Mouse (Mus musculus) R1 (cell line): ENCODE measurements around the gene Poldip3.

Source experiments
- DNase-seq: peaks from one replicate; pipeline ENCODE4 v3.0.0-alpha.2; 2018; ENCODE audit warnings: low read depth, low spot score

The Poldip3 gene

DNA sequence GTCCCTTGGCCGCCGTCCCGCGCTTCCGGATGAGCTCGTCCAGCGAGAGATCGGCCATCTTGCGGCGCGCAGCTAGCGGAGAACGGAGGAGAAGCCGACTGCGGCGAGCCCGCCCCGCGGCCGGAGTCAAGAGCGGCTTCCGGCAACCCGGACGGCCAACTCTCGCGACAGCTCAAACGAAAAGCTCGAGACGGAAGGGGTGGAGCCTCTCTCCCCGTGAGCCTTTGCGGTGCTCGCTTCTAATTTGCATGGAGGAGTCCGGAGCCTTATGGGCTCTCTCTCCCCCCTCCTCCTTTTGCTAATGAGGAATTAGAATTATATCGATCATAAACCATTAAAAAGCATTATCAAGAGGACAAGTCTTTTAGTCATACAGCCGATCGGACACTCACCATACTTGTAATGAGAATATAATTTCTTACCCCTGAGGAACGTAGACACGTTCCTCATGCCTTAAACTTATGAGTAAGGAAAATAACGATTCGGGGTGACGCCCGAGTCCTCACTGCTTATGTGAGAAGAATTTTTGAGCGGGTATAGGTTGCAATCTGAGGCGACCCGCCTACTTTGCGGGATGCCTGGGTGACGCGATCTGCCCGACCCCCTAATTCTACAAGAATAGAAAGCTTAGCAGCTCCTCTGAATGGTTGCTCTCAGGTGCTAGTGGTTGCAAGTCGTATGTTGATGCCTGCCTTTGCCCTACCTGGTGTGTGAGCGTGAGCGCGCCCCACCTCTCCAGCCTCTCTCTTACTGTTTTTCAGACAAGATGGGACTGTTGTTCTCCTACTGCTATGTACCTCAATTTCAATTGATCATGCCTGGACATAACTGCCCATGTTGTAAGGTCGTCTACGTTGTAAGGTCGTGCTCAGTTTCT is at the start of gene Poldip3:
Gene Poldip3, minus strand, starts transcription at position 189 of the 877 bp plus-strand sequence.
- peak; percentile 98 for DNase-seq

DNA sequence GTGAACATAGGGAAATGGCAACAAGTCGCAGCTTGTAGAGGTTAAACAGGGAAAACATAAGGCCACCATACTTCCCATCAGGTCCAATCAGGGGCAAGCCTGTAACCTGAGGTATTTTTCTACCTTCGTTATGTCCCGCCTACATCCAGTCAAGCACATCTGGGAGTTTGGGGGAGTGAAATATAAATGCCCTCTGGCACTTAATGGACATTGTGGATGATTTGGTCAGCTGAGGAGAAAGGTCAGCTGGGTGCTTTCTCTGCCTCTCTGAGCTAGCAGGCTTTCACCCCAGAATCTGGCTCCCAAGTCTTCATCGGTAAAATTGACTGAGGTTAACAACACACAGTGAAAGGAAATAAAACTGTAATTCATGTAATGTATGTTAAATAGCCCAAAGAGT is 44.2 kb upstream of the Poldip3 start:
- no peak for DNase-seq

DNA sequence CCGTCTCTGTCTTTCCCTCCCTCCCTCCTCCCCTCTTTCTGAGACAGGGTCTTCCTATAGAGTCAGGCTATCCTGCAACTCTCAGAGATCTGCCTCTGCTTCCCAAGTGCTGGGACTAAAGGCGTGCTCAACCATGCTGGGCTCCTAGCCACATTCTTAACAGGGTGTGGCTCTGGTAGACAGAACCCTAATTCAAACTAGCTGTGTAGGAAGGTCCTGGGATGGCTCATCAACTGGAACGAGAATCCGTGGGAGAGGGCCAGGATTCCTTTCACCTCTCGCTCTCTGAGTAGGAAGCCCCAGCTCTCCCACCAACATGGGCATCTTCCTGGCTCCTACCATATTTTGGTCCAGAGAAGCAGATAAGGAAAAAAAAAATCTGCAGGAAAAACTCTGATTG is 33.2 kb upstream of the Poldip3 start:
- peak; percentile 62 for DNase-seq

DNA sequence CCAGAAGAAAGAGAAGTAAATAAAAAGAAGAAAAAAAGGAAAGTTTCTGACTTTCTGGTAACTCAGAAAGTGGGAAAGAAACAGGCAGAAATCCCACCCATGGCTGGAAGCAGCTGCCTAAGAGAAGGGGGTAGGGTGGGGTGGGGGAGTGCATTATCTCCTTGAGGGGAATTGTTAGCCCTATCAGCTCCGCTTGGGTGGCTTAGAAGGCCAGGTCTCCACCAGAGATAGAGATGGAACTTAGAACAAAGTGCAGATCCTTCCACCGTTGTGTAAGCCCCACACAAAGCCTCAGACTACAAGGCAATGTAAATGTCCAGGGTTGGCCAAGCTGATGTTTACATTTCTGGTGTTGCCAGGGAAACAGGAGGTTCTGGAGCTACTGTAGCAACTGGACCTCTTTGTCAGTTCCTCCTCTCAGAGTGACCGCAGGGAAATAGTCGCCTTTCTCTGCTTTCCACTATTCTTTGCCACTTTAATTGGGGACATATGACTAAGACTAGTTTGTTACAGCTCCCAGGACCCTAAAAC is 32.7 kb upstream of the Poldip3 start:
- peak; percentile 56 for DNase-seq

DNA sequence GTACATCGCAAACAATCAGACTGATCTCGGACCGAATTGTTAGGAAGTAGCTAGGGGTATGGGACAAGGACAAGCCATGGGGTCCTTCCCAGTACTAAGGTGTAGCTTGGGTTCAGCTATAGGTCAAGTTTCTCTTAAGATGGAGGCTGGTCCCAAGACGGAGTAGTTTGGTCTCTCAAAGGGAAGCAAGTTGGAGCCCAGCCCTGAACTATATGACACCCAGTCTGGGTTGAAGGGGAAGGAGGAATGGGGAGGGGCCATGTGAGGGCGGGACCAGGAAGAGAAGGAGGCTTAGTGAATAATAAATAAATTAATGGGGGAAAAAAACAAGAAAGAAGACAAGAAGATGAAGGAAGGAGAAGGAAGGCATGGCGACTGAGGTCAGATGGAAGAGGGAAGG is 30.8 kb upstream of the Poldip3 start:
- peak; percentile 50 for DNase-seq

DNA sequence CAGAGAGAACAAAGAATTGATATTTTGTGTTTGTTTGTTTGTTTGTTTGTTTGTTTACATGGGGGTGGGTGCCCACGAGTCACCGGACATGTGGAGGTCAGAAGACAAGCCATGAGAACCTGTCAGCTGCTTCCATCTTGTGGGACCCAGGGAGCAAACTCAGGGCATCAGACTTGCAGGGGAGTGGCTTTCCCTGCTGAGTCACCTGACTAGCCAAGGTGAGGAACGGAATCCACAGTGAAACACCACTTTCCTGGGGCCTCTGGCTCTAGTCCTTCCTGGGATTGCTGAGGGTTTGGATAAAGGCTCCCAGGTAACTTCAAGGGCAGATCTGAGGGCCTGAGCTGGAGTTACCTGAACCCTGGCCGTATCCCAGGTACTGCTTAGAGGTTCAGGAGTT is 27.5 kb upstream of the Poldip3 start:
- DNase-seq = no peak

DNA sequence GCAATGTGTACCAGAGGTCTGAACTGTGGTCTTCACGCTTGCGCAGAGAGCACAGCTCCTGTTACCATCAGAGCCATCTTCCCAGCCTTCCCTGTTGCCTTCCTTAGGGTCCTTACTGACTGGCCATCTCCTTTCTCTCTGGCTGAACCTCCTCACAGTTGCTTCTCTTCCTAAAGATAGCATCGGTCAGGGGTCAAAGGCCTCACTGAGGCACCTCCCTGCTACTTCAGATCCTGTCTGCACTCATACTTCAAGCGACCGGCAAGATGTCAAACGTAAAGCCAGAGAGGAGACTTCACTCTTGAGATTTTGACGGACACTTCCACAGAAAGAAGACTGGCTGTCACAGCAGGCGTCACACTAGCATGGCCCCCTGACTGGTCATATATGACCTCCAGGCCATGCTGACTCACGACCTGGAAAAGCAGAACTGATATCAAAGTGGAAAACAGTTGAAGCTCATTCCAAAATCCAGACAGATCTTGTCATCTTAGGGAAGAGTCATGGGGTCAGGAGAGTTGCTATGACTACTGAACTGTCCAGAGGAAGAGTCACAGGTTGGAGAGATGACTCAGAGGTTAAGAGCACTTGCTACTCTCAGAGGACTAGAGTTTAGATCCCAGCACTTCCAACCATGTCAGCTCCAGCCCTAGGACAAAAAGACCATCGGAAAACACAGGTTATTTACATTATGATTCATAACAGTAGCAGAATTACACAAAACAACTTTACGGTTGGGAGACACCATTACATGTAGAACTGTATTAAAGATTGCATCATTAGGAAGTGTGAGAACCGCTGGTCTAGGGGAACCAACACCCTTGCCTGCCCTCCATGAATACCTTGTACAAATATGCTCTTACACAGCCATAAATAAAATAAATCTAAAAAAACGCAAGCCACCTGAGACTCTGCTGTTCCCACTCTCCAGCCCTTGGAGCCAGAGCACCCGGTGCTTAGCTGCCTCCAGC is 25.0 kb upstream of the Poldip3 start:
- no peak for DNase-seq

DNA sequence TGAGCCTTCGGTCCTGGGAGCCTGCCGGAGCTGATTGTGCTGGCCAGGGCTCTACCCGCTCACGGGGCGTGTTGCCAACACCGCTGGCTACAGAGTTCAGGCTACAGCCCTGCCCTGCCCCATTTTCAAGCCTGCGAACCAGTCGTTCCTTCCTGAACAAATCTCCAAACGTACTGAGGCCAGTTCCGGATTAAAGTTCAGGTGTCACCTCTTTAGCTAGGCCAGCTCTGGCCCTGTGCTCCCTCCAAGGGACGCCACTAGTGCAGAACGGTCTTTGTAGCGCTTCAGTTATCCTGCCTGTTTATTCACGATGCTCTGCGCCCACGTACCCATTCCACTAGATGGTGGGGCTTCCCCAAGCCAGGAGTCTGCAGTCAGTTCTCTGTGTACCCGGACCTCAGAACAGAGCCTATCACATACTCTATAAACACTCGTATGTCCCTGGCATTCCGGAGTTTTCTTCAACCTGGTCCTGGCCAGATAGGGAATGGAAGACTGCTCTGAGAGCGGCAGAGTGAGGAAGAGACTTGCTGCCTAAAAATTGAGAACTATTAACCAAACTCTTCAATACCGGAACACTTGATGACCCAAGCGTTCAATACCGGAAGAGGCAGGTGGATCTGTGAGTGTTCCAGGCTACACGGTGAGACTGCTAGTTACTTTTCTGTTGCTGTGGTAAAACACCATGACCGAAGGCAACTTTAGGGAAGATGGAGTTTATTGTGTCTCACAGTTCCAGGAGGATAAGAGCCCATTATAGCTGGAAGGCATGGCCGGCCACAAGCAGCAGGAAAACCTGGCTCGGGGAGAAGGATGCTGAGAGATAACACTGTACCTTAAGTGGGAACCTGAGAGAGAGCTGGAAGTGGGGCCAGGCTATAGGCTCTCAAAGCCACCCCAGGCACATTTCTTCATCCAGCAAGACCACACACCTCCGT is 23.6 kb upstream of the Poldip3 start, which contains the start of gene Cyb5r3:
Gene Cyb5r3, minus strand, starts transcription at position 101 of the 938 bp plus-strand sequence.
- DNase-seq = peak; percentile 64

DNA sequence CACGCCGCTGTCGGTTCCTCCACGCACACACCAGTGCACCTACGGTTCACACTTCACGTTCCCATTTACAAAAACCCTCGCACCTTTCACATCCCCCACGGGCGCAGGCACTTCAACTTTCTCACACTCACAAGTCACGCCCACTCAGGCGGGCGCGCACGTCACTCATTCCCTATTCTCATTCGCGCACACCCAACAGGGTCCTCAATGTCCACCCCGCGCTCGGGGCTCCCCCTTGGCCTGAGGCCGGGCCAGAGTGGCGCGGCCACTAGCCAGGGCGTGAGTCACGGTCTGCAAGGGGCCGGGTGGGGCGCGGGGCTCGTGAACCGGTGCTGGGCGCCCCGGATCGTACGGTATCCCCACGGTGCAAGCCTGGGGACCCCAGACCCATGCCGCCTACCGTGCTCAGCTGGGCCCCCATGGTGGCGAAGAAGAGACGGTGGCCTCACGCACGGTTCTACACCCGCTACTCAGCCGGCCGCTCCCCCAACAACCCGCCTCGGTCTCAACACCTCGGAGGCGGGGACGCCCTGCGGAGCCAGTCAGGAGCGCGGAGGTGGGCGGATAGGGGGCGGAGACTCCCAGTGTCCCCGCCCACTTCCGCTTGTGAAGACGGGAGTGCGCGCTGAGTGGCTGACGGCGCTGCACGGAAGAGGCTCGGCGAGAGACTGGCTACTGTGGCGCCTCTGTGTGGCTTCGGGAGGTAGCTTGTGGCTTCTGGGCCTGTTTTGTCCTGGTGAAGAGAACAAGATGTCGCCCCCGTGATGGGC is 22.7 kb upstream of the Poldip3 start:
- DNase-seq = peak; percentile 97

DNA sequence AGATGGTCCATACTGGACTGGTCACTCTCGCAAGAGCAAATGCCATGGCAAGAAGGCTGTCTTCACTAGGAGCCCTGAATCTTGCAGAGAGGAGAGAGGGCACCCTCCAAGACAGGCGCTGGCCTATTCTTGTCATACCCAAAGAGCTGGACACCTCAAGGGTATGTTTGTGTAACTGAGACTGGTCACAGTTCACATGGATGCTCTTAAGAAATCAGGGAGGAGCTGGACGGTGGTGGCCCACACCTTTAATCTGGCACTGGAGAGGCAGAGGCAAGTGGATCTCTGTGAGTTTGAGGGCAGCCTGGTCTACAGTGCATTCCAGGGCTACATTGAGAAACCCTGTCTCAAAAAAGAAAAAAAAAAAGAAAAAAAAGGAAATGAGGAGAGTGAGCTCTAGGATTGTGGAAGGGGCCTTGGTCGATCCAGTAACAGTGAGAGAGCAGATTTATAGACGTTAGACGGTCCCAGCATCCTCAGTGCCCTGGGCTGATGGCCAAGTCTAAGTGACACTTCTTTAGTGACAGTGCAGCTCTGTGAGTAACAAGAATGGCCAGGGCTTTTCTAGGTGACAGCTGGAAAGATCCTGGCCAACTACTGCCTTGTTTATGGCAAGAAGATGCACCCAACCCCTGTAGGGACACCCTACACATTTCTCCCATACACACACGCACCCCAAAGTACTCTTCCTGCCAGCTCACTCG is 21.9 kb upstream of the Poldip3 start:
- DNase-seq = no peak

DNA sequence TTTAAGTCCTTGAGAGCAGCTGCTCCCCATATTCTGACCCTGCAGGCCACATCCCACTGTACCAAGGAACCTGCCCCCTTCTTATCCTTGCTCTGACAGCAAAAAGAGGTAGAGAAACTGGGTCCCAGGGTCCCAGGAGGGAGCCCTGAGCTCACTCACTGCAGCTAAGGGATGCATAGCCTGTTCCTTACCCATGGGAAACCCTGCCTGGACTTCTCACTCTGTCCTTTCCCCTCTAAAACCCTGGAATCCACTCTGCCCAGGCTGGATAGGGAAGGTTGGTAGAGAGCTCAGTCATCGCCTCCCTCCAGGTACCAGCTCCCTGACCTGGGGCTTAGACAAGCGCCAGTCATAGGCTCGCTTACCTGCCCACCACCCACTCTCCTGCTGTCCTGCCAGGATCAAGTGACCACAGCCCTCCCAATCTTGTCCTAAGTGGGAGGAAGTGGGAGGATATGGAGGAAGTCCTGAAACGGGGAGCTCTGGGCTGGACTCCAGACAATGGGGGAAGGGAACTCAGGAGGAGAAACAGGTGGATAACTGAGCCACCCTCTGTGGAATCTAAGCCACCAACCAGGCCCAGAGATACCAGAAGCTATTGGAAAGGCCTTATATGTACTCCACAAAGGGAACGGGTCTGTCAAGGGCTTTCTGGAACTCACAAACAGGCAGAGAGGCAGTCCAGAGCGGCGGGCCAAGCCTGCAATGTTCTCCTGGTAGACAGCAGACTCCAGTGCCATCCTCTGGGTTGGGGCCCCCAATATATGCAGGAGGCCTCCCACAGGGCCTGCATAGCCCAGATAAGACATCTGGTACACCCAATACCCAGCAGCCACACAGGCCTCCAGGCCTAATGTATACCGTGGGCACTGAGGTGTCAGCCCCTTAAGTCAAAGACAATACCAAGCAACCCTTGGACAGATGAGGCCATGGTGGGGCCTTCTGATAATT is 20.9 kb upstream of the Poldip3 start:
- DNase-seq = no peak

DNA sequence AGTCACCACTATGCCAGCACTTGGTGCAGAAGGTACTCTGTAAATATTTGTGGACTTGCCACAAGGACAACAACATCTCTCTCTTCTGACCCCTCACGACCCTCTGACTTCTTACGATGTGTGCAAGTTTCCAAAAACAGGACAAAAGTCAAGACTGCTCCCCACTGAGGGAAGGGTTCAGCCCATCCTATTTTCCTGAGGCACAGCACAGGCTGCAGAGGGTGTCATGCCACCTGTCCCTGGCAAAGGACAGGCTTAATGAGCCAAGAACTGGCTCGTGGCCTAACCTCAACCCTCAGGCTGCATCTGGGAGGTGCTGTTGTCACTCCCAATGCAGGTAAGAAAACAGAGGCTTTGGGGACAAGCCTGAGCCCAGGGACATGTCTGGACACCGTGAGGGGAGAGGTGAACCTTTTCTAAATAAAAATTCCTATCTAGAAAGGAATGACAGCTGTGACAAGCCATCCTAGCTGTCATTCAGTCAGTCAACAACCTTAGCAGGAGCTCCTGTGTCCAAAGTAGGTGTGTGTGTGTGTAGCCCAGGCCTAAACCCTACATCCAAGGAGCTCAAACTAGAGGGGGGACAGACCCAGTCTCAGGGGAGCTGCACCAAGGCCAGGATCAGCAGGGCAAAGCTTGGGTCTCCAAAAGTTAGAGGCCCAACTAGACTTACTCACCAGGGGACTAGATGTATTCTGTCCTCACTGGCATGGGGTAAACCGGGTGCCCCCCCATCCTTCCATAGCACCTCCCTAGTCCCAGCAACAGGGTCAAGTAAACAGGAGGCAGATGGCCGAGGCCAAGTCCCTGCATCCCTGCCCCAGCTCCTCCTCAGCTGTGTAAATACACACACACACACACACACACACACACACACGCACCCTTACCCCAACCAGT is 19.9 kb upstream of the Poldip3 start:
- DNase-seq = no peak

DNA sequence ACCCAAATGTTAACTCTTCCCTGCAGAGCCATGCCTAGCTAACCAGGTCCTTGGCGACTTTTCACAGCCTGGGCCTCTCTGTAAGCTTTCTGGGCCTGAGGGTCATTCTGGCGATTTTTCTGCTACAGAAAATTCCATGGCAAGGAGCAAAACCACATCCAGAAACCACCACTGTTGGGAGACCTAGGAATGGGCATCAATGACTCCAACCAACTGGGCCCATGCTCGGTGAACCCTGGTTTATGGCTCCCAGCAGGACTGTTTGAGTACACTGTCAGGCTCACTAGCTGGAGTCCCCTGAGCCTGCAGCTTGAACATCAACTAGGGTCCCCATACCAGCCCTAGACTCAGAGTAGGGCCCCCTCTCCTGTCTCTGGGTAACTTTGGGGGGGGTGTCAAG is 19.1 kb upstream of the Poldip3 start:
- no peak for DNase-seq

DNA sequence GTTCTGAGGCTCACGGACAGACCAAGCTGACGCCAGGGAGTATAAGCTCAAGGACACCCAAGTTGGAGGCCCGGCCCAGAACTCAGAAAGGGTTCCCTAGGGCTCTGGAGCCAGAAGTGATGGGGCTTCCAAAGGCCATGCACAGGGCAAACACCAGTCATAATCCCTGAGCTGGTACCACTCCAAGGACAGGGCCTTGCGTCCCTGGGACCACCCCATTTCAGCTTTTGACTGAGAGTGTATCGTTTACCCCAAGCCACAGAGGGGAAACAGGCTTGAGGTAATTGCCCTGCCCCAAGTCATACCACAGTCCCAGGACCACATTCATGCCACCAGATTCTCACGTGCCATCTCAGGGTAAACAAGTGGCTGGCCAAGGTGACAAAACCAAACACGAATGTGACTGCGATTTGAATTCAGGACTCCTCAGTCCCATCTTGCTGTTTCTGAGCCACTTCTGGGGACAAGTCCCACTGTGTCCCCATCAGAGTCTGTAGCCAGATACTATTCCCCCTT is 18.4 kb upstream of the Poldip3 start:
- DNase-seq = no peak

DNA sequence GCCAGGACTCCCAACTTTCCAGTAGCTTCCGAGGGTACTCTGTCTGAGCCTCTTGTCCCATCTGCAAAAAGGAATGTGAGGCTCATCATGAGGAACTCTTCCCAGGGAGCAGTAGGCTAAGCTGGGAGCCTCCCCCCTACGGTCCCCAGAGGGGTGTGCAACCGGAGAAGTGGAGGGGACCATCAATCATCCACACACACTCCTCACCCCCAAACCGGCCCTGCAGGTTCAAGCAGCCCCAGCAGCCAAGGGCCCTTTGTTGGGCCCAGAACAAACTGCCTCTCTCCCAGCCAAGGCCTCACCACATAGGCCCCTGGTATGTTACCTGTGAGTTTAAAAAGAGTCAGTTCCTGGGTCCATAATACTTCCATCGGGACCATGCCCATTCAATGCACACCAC is 17.9 kb upstream of the Poldip3 start:
- DNase-seq = no peak

DNA sequence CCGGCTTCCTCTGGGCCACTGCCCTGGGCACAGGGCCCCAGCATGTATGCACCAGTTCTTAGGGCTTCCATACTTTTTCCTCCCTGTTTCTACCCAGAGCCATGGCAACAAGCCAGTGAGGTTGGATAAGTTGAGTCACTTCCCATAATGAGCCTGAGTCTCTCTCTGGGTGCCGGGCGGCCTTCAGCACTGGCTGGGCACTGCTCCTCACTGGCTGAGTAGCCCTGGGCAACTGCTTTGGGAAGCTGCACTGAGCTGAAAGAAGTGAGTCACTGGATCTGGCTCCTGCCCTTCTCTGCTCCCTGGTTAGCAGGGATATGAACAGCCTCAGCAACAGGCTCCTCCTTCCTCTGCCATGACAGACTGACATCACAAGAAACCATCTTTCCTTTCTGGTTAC is 17.5 kb upstream of the Poldip3 start:
- DNase-seq = no peak
